Mouse (Mus musculus): ENCODE measurements around the gene Acap3.

GRCm38 (mm10) chr4:155846871-155847578 is 44.6 kb upstream of the Acap3 start, which contains the start of gene Dvl1:
- TF ChIP-seq CTCF (IDR thresholded peaks at IDR 0.05): peak; percentile 61
- no peak for TF ChIP-seq EP300 (IDR thresholded peaks at IDR 0.05)
